Mouse (Mus musculus): ENCODE measurements around the gene Gfra4. TPM values are rescaled to one million over a fixed set of nuclear protein-coding genes. Genes with fewer than 3 reads are reported as not detected.

Gfra4 gene
- polyA plus RNA-seq, 1 experiment from 2014 or later = 14.2 TPM

GRCm38 (mm10) chr2:131054646-131055264 is 11.9 kb upstream of the Gfra4 start:
- H3K9ac ChIP-seq (ENCODE audit: low read depth, low read length) = no peak overlapping the region
- no peak overlapping the region for H3K27ac ChIP-seq
- H3K27me3 ChIP-seq (ENCODE audit: insufficient read depth, low read length) = peaks cover 22% of the 10 kb centered on the region
- H3K36me3 ChIP-seq (ENCODE audit: insufficient read depth, low read length) = no peaks in the 10 kb centered on the region
- H3K4me2 ChIP-seq (ENCODE audit: low read length) = peak overlapping the region; percentile 25
- no peaks in the 10 kb centered on the region for H3K9me3 ChIP-seq (replicated peaks; ENCODE audit: low read length)
- H3K4me3 ChIP-seq (replicated peaks; ENCODE audit: low read depth, low read length) = peak overlapping the region; percentile 11
- no peak for ATAC-seq (replicated peaks; ENCODE audit: low FRiP score, low read depth)
- DNase-seq (ENCODE audit: low spot score) = no peak
- no peak for TF ChIP-seq CTCF (IDR thresholded peaks at IDR 0.05; ENCODE audit: low read depth)
- peaks cover 18% of the 10 kb centered on the region; the same call in 1 of the 2 replicates for H3K4me1 ChIP-seq (replicated peaks; ENCODE audit: insufficient read depth, low read length)
- WGBS = 8% methylated on average over 21 of the region's 21 CpGs

- H3K9me3 ChIP-seq (replicated peaks; ENCODE audit: low read length) = no peaks in the 10 kb centered on the region
- DNase-seq (ENCODE audit: low spot score) = no peak
Observed at GRCm38 (mm10) chr2:131053851-131054645, 11.2 kb upstream of the Gfra4 start.

GRCm38 (mm10) chr2:131052862-131053418 is 10.1 kb upstream of the Gfra4 start:
- DNase-seq (ENCODE audit: low spot score) (no peak), ATAC-seq (replicated peaks; ENCODE audit: low FRiP score, low read depth) (no peak)
- Histone ChIP-seq H3K4me2 (ENCODE audit: low read length) (no peak overlapping the region), H3K36me3 (ENCODE audit: insufficient read depth, low read length) (no peaks in the 10 kb centered on the region), H3K9ac (ENCODE audit: low read depth, low read length) (no peak overlapping the region), H3K4me1 (replicated peaks; ENCODE audit: insufficient read depth, low read length) (peaks cover 18% of the 10 kb centered on the region; the same call in 1 of the 2 replicates), H3K27me3 (ENCODE audit: insufficient read depth, low read length) (peaks cover 22% of the 10 kb centered on the region), H3K4me3 (replicated peaks; ENCODE audit: low read depth, low read length) (no peak overlapping the region), H3K9me3 (replicated peaks; ENCODE audit: low read length) (no peaks in the 10 kb centered on the region), H3K27ac (no peak overlapping the region)
- TF ChIP-seq CTCF (IDR thresholded peaks at IDR 0.05; ENCODE audit: low read depth) = no peak
- WGBS = 79% methylated on average over 6 of the region's 6 CpGs

More at GRCm38 (mm10) chr2:131053851-131054645, 11.2 kb upstream of the Gfra4 start:
- no peak for ATAC-seq (replicated peaks; ENCODE audit: low FRiP score, low read depth)
- no peak for TF ChIP-seq CTCF (IDR thresholded peaks at IDR 0.05; ENCODE audit: low read depth)
- Histone ChIP-seq H3K4me2 (ENCODE audit: low read length) (peak overlapping the region; percentile 25), H3K9ac (ENCODE audit: low read depth, low read length) (peak overlapping the region; percentile 4; the same call in 1 of the 2 replicates), H3K4me3 (replicated peaks; ENCODE audit: low read depth, low read length) (peak overlapping the region; percentile 11), H3K36me3 (ENCODE audit: insufficient read depth, low read length) (no peaks in the 10 kb centered on the region), H3K4me1 (replicated peaks; ENCODE audit: insufficient read depth, low read length) (peaks cover 18% of the 10 kb centered on the region; the same call in 1 of the 2 replicates), H3K27ac (no peak overlapping the region), H3K27me3 (ENCODE audit: insufficient read depth, low read length) (peaks cover 22% of the 10 kb centered on the region)
- WGBS = 3% methylated on average over 45 of the region's 45 CpGs

- Histone ChIP-seq H3K4me2 (ENCODE audit: low read length) (no peak overlapping the region), H3K9me3 (replicated peaks; ENCODE audit: low read length) (no peaks in the 10 kb centered on the region), H3K9ac (ENCODE audit: low read depth, low read length) (no peak overlapping the region), H3K4me1 (replicated peaks; ENCODE audit: insufficient read depth, low read length) (peaks cover 18% of the 10 kb centered on the region; the same call in 1 of the 2 replicates), H3K27ac (no peak overlapping the region), H3K4me3 (replicated peaks; ENCODE audit: low read depth, low read length) (no peak overlapping the region), H3K27me3 (ENCODE audit: insufficient read depth, low read length) (peaks cover 22% of the 10 kb centered on the region), H3K36me3 (ENCODE audit: insufficient read depth, low read length) (no peaks in the 10 kb centered on the region)
- ATAC-seq (replicated peaks; ENCODE audit: low FRiP score, low read depth) (no peak), DNase-seq (ENCODE audit: low spot score) (no peak)
- WGBS = 68% methylated on average over 5 of the region's 5 CpGs
- no peak for TF ChIP-seq CTCF (IDR thresholded peaks at IDR 0.05; ENCODE audit: low read depth)
Observed at GRCm38 (mm10) chr2:131052043-131052442, 9.2 kb upstream of the Gfra4 start.

GRCm38 (mm10) chr2:131046025-131046424 is 3.1 kb upstream of the Gfra4 start:
- 82% methylated on average over 2 of the region's 2 CpGs for WGBS

More at GRCm38 (mm10) chr2:131046025-131046424, 3.1 kb upstream of the Gfra4 start:
- Histone ChIP-seq H3K9me3 (replicated peaks; ENCODE audit: low read length) (no peaks in the 10 kb centered on the region), H3K36me3 (ENCODE audit: insufficient read depth, low read length) (no peaks in the 10 kb centered on the region), H3K27me3 (ENCODE audit: insufficient read depth, low read length) (peaks cover 7% of the 10 kb centered on the region; the same call in 1 of the 2 replicates), H3K4me2 (ENCODE audit: low read length) (no peak overlapping the region), H3K4me1 (replicated peaks; ENCODE audit: insufficient read depth, low read length) (peaks cover 6% of the 10 kb centered on the region), H3K27ac (no peak overlapping the region), H3K9ac (ENCODE audit: low read depth, low read length) (no peak overlapping the region), H3K4me3 (replicated peaks; ENCODE audit: low read depth, low read length) (no peak overlapping the region)
- ATAC-seq (replicated peaks; ENCODE audit: low FRiP score, low read depth) (no peak), DNase-seq (ENCODE audit: low spot score) (no peak)
- no peak for TF ChIP-seq CTCF (IDR thresholded peaks at IDR 0.05; ENCODE audit: low read depth)
